Mouse (Mus musculus) embryo, embryonic 11.5 days (tissue): ENCODE data around the gene Exo5.

Experiments
- DNase-seq: peaks from one replicate; pipeline ENCODE4 v3.0.0-alpha.2; 2012; ENCODE audit warnings: low read depth, low spot score

Exo5 gene

GRCm38 (mm10) chr4:120905644-120906043 is 19.2 kb downstream of the Exo5 start:
- DNase-seq = no peak

- no peak for DNase-seq
These were observed 20.3 kb downstream of the Exo5 start for GRCm38 (mm10) chr4:120904533-120904932.

GRCm38 (mm10) chr4:120895810-120896584 is 28.8 kb downstream of the Exo5 start:
- no peak for DNase-seq

- DNase-seq = no peak
These were observed 29.6 kb downstream of the Exo5 start for GRCm38 (mm10) chr4:120895226-120895625.

GRCm38 (mm10) chr4:120894584-120894983 is 30.2 kb downstream of the Exo5 start:
- DNase-seq = no peak

GRCm38 (mm10) chr4:120893656-120894401 is 31.0 kb downstream of the Exo5 start:
- no peak for DNase-seq

- DNase-seq = no peak
These were observed 32.3 kb downstream of the Exo5 start for GRCm38 (mm10) chr4:120892516-120892915.

- DNase-seq = no peak
These were observed 32.9 kb downstream of the Exo5 start for GRCm38 (mm10) chr4:120891960-120892359.

- no peak for DNase-seq
These were observed 33.9 kb downstream of the Exo5 start for GRCm38 (mm10) chr4:120890754-120891440.

GRCm38 (mm10) chr4:120888884-120889283 is 35.9 kb downstream of the Exo5 start:
- no peak for DNase-seq

GRCm38 (mm10) chr4:120887381-120888112 is 37.3 kb downstream of the Exo5 start:
- DNase-seq = no peak

- no peak for DNase-seq
These were observed 38.0 kb downstream of the Exo5 start for GRCm38 (mm10) chr4:120886811-120887210.

- DNase-seq = no peak
These were observed 38.7 kb downstream of the Exo5 start for GRCm38 (mm10) chr4:120886131-120886530.

GRCm38 (mm10) chr4:120885208-120886120 is 39.4 kb downstream of the Exo5 start:
- DNase-seq = no peak

GRCm38 (mm10) chr4:120882002-120882625 is 42.7 kb downstream of the Exo5 start:
- no peak for DNase-seq

- no peak for DNase-seq
These were observed 43.9 kb downstream of the Exo5 start for GRCm38 (mm10) chr4:120880731-120881432.

- no peak for DNase-seq
These were observed 45.4 kb downstream of the Exo5 start for GRCm38 (mm10) chr4:120879386-120879785.

GRCm38 (mm10) chr4:120878728-120879127 is 46.1 kb downstream of the Exo5 start:
- DNase-seq = no peak

GRCm38 (mm10) chr4:120875961-120876360 is 48.9 kb downstream of the Exo5 start:
- DNase-seq = no peak
